Mouse (Mus musculus) yolk sac, embryonic 10.5 days (tissue): ENCODE results near the gene Gm9639.
"Not testable (repeated sequence)": the region's sequence is repeated elsewhere in the genome, so short reads cannot be mapped to it uniquely, and the experiment has no call there.

Experiments used
- DNase-seq: peaks from one replicate; pipeline ENCODE4 v3.0.0-alpha.2; 2017; ENCODE audit warnings: low spot score

Gene Gm9639

GRCm38 (mm10) chr10:77752312-77752711 is 42.6 kb downstream of the Gm9639 start:
- DNase-seq: not testable (repeated sequence)

- not testable (repeated sequence) for DNase-seq
Measured at GRCm38 (mm10) chr10:77751254-77751653, 43.6 kb downstream of the Gm9639 start, which contains the start of gene Gm9736. TSS of gene Gm9736 (minus strand) at chr10:77751354.

- DNase-seq: not testable (repeated sequence)
Measured at GRCm38 (mm10) chr10:77750686-77751085, 44.2 kb downstream of the Gm9639 start.
